Mouse (Mus musculus): ENCODE results near the gene Rmdn3. TPM values are rescaled to one million over a fixed set of nuclear protein-coding genes. Genes with fewer than 3 reads are reported as not detected.

Gene Rmdn3
- total RNA-seq, 4 experiments from 2014 or later, result 47.8 to 60.9 (median 54.4) TPM

Other genes starting within 250 kb of the Rmdn3 start
- gene Chst14, start 230.5 kb downstream of the Rmdn3 start, total RNA-seq (2022), result 10 to 100 TPM; 13.5 to 19.7 (median 16.7) TPM
- 10 to 100 TPM; 22.5 to 26.5 (median 23.2) TPM for gene Ccdc32, start 127.6 kb downstream of the Rmdn3 start, total RNA-seq (2022)
- gene Rpusd2, start 122.2 kb downstream of the Rmdn3 start, total RNA-seq (2022), result 1 to 10 TPM; 5.1 to 8.2 (median 7.2) TPM
- 1 to 10 TPM in 2 of 4 experiments, under 1 TPM in 2; 0.46 to 1.0 (median 0.96) TPM for gene Knl1, start 109.9 kb downstream of the Rmdn3 start, total RNA-seq (2022)
- gene Rad51, start 44.2 kb downstream of the Rmdn3 start, total RNA-seq (2022), result 1 to 10 TPM; 1.1 to 2.2 (median 1.7) TPM
- 10 to 100 TPM in 2 of 4 experiments, 1 to 10 TPM in 2; 9.3 to 13.7 (median 10.9) TPM for gene Gchfr, start 10.7 kb upstream of the Rmdn3 start, total RNA-seq (2022)
- under 1 TPM; 0.09 to 0.28 (median 0.24) TPM for gene Gm14137, start 17.5 kb upstream of the Rmdn3 start, total RNA-seq (2022)
- 10 to 100 TPM; 26.6 to 52.4 (median 38.3) TPM for gene Zfyve19, start 51.6 kb upstream of the Rmdn3 start, total RNA-seq (2022)
- gene Dnajc17, start 51.8 kb upstream of the Rmdn3 start, total RNA-seq (2022), result 10 to 100 TPM; 16.5 to 24.6 (median 20.8) TPM
- not detected for gene Ppp1r14d, start 72.9 kb upstream of the Rmdn3 start, total RNA-seq (2022)
- gene Spint1, start 80.3 kb upstream of the Rmdn3 start, total RNA-seq (2022), result 1 to 10 TPM; 1.8 to 3.9 (median 2.6) TPM
- 1 to 10 TPM in 3 of 4 experiments, under 1 TPM in 1; 0.61 to 2.9 (median 2.1) TPM for gene Rhov, start 114.2 kb upstream of the Rmdn3 start, total RNA-seq (2022)
- 10 to 100 TPM; 27.2 to 29.5 (median 27.7) TPM for gene Vps18, start 131.7 kb upstream of the Rmdn3 start, total RNA-seq (2022)
- gene Dll4, start 168.8 kb upstream of the Rmdn3 start, total RNA-seq (2022), result 10 to 100 TPM; 11.5 to 18.6 (median 16.2) TPM
- 1 to 10 TPM; 3.9 to 7.2 (median 4.9) TPM for gene Chac1, start 194.2 kb upstream of the Rmdn3 start, total RNA-seq (2022)

Measured in adrenal gland, adult 8-10 months (tissue).